Mouse (Mus musculus) CD4-positive, CD25-positive, alpha-beta regulatory T cell, adult 9 weeks (primary cell): Measurements from ENCODE around the gene Tcaf1. TPM values are rescaled to one million over a fixed set of nuclear protein-coding genes. Genes with fewer than 3 reads are reported as not detected.

Source experiments
- polyA plus RNA-seq: library from polyadenylated mRNA; unstranded; fragments of 100-300 nt; shearing (Covaris generic); gene quantifications from one replicate; pipeline ENCODE4 v1.2.1, GENCODE M21; 2017

Tcaf1 gene
- 0.10 TPM for polyA plus RNA-seq

DNA sequence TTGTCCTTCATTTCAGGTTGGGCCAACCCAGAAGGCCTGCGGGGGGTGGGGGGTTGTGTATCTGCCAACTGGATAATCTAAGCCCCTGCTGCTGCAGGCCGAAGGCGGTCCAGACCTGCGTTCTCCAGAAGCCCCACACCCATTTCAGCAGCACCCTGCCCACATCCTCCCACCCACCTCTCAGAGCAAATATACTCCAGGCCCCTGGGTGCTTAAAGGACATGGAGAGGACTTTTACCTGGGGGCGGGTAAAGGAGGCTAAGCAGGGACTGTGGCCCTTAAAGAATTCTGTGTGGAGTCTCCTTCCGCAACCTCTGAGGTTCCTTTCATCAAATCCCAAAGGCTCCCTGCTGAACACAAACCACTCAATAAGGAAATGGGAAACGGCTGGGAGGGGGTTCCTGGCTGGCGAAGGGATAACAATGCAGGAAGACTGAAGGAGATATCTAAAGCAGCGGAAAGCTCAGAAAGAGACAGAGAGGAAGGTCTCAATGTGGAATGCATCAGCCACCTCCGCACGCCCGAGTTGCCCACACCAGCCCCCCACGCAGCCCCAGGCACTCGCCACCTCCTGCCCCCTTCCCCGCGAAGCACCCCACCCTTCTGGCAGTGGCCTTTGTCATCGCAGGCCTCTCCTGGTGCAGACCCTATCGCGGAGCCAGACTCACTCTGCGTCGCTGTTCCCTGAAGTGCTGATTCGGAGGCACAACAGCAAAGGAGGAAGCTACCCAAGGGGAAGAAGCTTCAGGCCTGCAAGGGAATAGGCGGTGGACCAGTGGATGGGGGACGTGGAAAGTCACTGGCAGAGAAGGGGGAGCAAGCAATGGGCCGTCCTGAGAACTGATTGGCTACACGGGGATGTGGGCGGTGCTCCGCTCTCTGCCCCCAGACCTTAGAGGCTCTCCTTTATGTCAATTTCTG is at the start of gene Tcaf1:
Gene Tcaf1 (minus strand): TSS at position 798 of the 921 bp plus-strand sequence.

DNA sequence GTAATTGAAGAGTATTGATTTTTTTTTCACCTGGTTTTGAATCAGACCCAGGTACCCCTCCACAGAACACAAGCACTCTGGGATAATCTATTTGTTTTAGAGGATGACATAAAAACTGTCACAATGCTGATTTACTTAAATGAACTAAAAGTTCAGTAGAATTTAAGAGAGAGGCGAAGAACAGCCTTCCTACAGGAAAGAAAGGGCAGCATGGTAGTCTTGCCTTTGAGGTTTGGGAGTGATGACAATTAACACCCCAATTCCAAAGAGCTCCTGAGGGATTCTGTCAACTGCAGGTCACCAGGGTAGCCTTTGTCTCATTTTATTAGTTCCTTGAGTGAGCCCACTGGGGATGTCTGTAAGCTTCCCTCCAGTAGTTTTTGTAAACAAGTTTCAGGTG is 46.2 kb upstream of the Tcaf1 start, which contains the start of gene Olfr38:
Gene Olfr38 (plus strand): TSS at position 301 of the 400 bp plus-strand sequence.

DNA sequence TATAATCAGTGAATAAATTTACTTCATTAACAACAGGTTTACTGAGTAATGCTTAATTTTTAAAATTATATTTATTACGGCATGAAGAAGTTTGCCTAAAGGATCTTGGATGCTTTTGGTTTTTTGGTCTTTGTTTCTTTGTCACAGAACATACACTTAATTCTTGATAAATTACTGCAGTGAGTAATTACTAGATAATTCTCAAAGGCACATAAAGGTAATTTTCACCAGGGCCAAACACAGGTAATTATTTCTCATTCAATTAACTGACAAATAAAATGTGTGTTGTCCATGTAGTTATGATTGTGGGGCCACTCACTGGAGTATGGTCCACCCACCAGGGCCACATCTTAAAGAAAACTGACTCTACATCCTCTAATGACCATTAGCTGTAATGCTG is 29.2 kb upstream of the Tcaf1 start, which contains the start of gene Olfr453:
Gene Olfr453 (plus strand): TSS at position 301 of the 400 bp plus-strand sequence.

DNA sequence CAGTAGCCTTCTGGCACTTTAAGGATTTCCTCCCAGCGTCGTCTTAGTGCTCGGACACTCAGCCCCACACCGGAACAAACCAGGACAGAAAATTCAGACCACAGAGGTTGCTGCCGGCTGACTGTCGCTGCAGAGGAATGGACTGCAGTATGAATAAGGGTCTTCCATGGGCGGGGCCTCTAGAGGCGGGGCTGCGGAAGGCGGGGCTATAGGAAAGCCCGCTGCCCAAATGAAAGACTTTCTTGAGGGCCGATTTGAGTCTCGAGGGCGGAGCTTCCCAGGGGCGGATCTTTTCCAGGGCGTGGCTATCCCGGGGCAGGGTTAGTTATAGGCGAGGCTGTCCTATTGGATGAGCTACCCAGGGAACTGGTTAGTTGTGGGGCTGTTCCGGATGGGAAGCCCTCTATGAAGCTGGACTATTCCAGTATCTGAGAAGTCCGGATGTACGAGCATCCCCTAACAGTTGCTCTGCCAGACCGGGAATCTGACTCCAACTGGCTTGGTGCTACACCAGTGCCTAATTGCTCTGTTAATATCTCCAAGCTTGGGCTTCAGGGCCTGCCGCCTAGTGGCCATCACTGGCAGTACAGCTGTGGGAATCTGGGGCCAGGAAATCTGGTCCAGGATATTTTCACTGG is 64.9 kb downstream of the Tcaf1 start, which contains the start of gene Tcaf2:
Gene Tcaf2 (minus strand): TSS at position 343 of the 638 bp plus-strand sequence.

Other genes with a start within 250 kb of the Tcaf1 start
- gene Olfr458, start 244.9 kb downstream of the Tcaf1 start, polyA plus RNA-seq: not detected
- gene Olfr457, start 233.8 kb downstream of the Tcaf1 start, polyA plus RNA-seq: not detected
- gene Olfr456, start 222.9 kb downstream of the Tcaf1 start, polyA plus RNA-seq: not detected
- not detected for gene Olfr455, start 162.5 kb downstream of the Tcaf1 start, polyA plus RNA-seq
- not detected for gene Tcaf3, start 112.4 kb downstream of the Tcaf1 start, polyA plus RNA-seq
- 0.06 TPM for gene Tcaf2, start 64.8 kb downstream of the Tcaf1 start, polyA plus RNA-seq
- not detected for gene Olfr453, start 29.3 kb upstream of the Tcaf1 start, polyA plus RNA-seq
- gene Olfr38, start 46.3 kb upstream of the Tcaf1 start, polyA plus RNA-seq: not detected
- gene Olfr452, start 75.0 kb upstream of the Tcaf1 start, polyA plus RNA-seq: not detected
- not detected for gene Olfr450, start 101.9 kb upstream of the Tcaf1 start, polyA plus RNA-seq
- not detected for gene Olfr449, start 124.3 kb upstream of the Tcaf1 start, polyA plus RNA-seq
- not detected for gene Olfr448, start 180.4 kb upstream of the Tcaf1 start, polyA plus RNA-seq
- gene Olfr447, start 198.8 kb upstream of the Tcaf1 start, polyA plus RNA-seq: not detected
- not detected for gene Olfr446, start 211.3 kb upstream of the Tcaf1 start, polyA plus RNA-seq
- gene Olfr444, start 239.0 kb upstream of the Tcaf1 start, polyA plus RNA-seq: not detected